Mouse (Mus musculus) v-Abl transformed pro-B cells (cell line): ENCODE data around the gene Syt7.

Experiments
- in situ Hi-C, 2 experiments: fragments of 400-800 bp; cut with MboI; formaldehyde crosslinking; loops; one replicate each; pipeline ENCODE4 v1.15.1; 2025; ENCODE audit not compliant: unreplicated experiment in 2 of 2

The Syt7 gene

GRCm38 (mm10) chr19:10417436-10417835 is 28.5 kb downstream of the Syt7 start:
- in situ Hi-C loops, result no loop called here

- in situ Hi-C loops, result no loop called here
Measured at GRCm38 (mm10) chr19:10421986-10422976, 33.4 kb downstream of the Syt7 start.

- in situ Hi-C loops, result no loop called here
Measured at GRCm38 (mm10) chr19:10424751-10425150, 35.9 kb downstream of the Syt7 start.

- in situ Hi-C loops, result no loop called here
Measured at GRCm38 (mm10) chr19:10425484-10426270, 36.8 kb downstream of the Syt7 start.

GRCm38 (mm10) chr19:10426312-10426711 is 37.4 kb downstream of the Syt7 start:
- in situ Hi-C loops, result no loop called here

GRCm38 (mm10) chr19:10426793-10427192 is 37.9 kb downstream of the Syt7 start:
- in situ Hi-C loops, result no loop called here

- in situ Hi-C loops, result no loop called here
Measured at GRCm38 (mm10) chr19:10427431-10427830, 38.5 kb downstream of the Syt7 start.

- in situ Hi-C loops, result no loop called here
Measured at GRCm38 (mm10) chr19:10429371-10429770, 40.5 kb downstream of the Syt7 start.

- in situ Hi-C loops, result loop anchor here (5.0 to 10.0 kb wide), 3 partner anchors 89 to 427 kb away; partner anchors contain the start of genes Best1 (in 1 of the 2) and Rab3il1 (in 1 of the 2)
Measured at GRCm38 (mm10) chr19:10431410-10431809, 42.5 kb downstream of the Syt7 start.

GRCm38 (mm10) chr19:10431841-10432240 is 43.0 kb downstream of the Syt7 start:
- in situ Hi-C loops, result loop anchor here (5.0 to 10.0 kb wide), 3 partner anchors 90 to 427 kb away; partner anchors contain the start of genes Best1 (in 1 of the 2) and Rab3il1 (in 1 of the 2)

GRCm38 (mm10) chr19:10433225-10433624 is 44.3 kb downstream of the Syt7 start:
- in situ Hi-C loops, result loop anchor here (5.0 to 10.0 kb wide), 3 partner anchors 91 to 428 kb away; partner anchors contain the start of genes Best1 (in 1 of the 2) and Rab3il1 (in 1 of the 2)

- in situ Hi-C loops, result loop anchor here (5.0 to 10.0 kb wide), 3 partner anchors 92 to 429 kb away; partner anchors contain the start of genes Best1 (in 1 of the 2) and Rab3il1 (in 1 of the 2)
Measured at GRCm38 (mm10) chr19:10433879-10434540, 45.1 kb downstream of the Syt7 start.

- in situ Hi-C loops, result loop anchor here (5.0 to 10.0 kb wide), 3 partner anchors 93 to 430 kb away; partner anchors contain the start of genes Best1 (in 1 of the 2) and Rab3il1 (in 1 of the 2)
Measured at GRCm38 (mm10) chr19:10434927-10435326, 46.0 kb downstream of the Syt7 start.

- in situ Hi-C loops, result loop anchor here (5.0 to 10.0 kb wide), 2 partner anchors 179 to 431 kb away; partner anchors contain the start of genes Best1 (in 1 of the 2) and Rab3il1 (in 1 of the 2)
Measured at GRCm38 (mm10) chr19:10435908-10436307, 47.0 kb downstream of the Syt7 start.

- in situ Hi-C loops, result loop anchor here (5.0 to 10.0 kb wide), 2 partner anchors 179 to 432 kb away; partner anchors contain the start of genes Best1 (in 1 of the 2) and Rab3il1 (in 1 of the 2)
Measured at GRCm38 (mm10) chr19:10436726-10437125, 47.8 kb downstream of the Syt7 start.

- in situ Hi-C loops, result loop anchor here (5.0 to 10.0 kb wide), 2 partner anchors 180 to 433 kb away; partner anchors contain the start of genes Best1 (in 1 of the 2) and Rab3il1 (in 1 of the 2)
Measured at GRCm38 (mm10) chr19:10437521-10437920, 48.6 kb downstream of the Syt7 start.

GRCm38 (mm10) chr19:10444685-10445369 is 55.9 kb downstream of the Syt7 start:
- in situ Hi-C loops, result loop anchor here (10.0 kb wide), 2 partner anchors 160 to 180 kb away; partner anchors contain the start of genes Ddb1 (in 1 of the 2) and Tkfc (in 1 of the 2)

- in situ Hi-C loops, result loop anchor here (10.0 kb wide), 2 partner anchors 157 to 177 kb away; partner anchors contain the start of genes Ddb1 (in 1 of the 2) and Tkfc (in 1 of the 2)
Measured at GRCm38 (mm10) chr19:10448275-10448674, 59.4 kb downstream of the Syt7 start.

- in situ Hi-C loops, result loop anchor here (10.0 kb wide), 2 partner anchors 156 to 176 kb away; partner anchors contain the start of genes Ddb1 (in 1 of the 2) and Tkfc (in 1 of the 2)
Measured at GRCm38 (mm10) chr19:10449190-10449589, 60.3 kb downstream of the Syt7 start.
